In genomic region chr12:72467789-72468188, GRCm38 (mm10) we compare ENCODE assay signal across 22 mouse cellular contexts. TPM values are rescaled to one million over a fixed set of nuclear protein-coding genes. Genes with fewer than 3 reads are reported as not detected.
DNase-seq lines count a peak whose midpoint lies in the region; ATAC-seq and TF ChIP-seq lines count a peak whose summit lies in the region.
"Had no signal": no experiment of that assay in that cellular context is flagged by ENCODE, and none has a peak within 500 bp of the region (broad histone marks: within the 10 kb centered on the region; RNA-seq: fewer than 3 reads in every experiment).

No protein-coding gene starts in this region.

- H3K36me3 ChIP-seq in midbrain, postnatal 0 days (ENCODE audit: insufficient read depth, low read length) = peaks cover 10% of the 10 kb centered on the region
- no peaks in the 10 kb centered on the region for H3K36me3 ChIP-seq in midbrain, embryonic 14.5 days (ENCODE audit: control insufficient read depth, insufficient read depth, low read length)
- no peaks in the 10 kb centered on the region for H3K36me3 ChIP-seq in hindbrain, embryonic 14.5 days (replicated peaks; ENCODE audit: control insufficient read depth, insufficient read depth)
- H3K36me3 ChIP-seq: embryonic facial prominence, embryonic 15.5 days; G1E; liver, embryonic 13.5 days; lung, embryonic 15.5 days; midbrain, embryonic 10.5 days; neural tube, embryonic 12.5 days had no signal

- no peak overlapping the region for H3K27ac ChIP-seq in midbrain, postnatal 0 days (ENCODE audit: low read depth, low read length)
- H3K27ac ChIP-seq in midbrain, embryonic 14.5 days (replicated peaks; ENCODE audit: low read depth, low read length) = no peak overlapping the region
- H3K27ac ChIP-seq in hindbrain, embryonic 14.5 days = no peak overlapping the region
- H3K27ac ChIP-seq: embryonic facial prominence, embryonic 15.5 days; heart, adult 2 months; liver, embryonic 13.5 days; lung, embryonic 15.5 days; midbrain, embryonic 10.5 days; neural tube, embryonic 12.5 days had no signal

- TF ChIP-seq CTCF in midbrain, postnatal 0 days (IDR thresholded peaks at IDR 0.05) = no peak

- peak; percentile 35 for DNase-seq in adrenal gland, postnatal 14 days
- no peak for DNase-seq in adrenal gland, adult 2 months
- peak; percentile 21 for DNase-seq in midbrain, postnatal 0 days (ENCODE audit: low spot score)
- no peak for DNase-seq in midbrain, embryonic 14.5 days
- peak; percentile 81 for DNase-seq in cerebellum, adult 9-11 months
- no peak for DNase-seq in B cell, adult 2 months
- no peak for DNase-seq in hindbrain, embryonic 14.5 days (ENCODE audit: low spot score)
- DNase-seq in kidney, adult 11 months = no peak
- DNase-seq: gastrocnemius, postnatal 10 days; heart, adult 2 months; heart, postnatal 4 days; kidney, adult 18-20 months; kidney, postnatal 14 days; layer of hippocampus, adult 9-11 months; liver, embryonic 13.5 days; lung, postnatal 4 days; thymus, postnatal 4 days had no signal

- no peak overlapping the region for H3K4me3 ChIP-seq in midbrain, postnatal 0 days (ENCODE audit: low read depth, low read length)
- H3K4me3 ChIP-seq in midbrain, embryonic 14.5 days (replicated peaks; ENCODE audit: low read depth, low read length) = no peak overlapping the region
- H3K4me3 ChIP-seq in hindbrain, embryonic 14.5 days (replicated peaks; ENCODE audit: low read length) = no peak overlapping the region
- H3K4me3 ChIP-seq: embryonic facial prominence, embryonic 15.5 days; heart, adult 2 months; liver, embryonic 13.5 days; lung, embryonic 15.5 days; midbrain, embryonic 10.5 days; neural tube, embryonic 12.5 days had no signal

- ATAC-seq in midbrain, postnatal 0 days (ENCODE audit: low FRiP score) = no peak
- ATAC-seq in midbrain, embryonic 14.5 days (ENCODE audit: low FRiP score, low TSS enrichment) = no peak
- no peak for ATAC-seq in hindbrain, embryonic 14.5 days (ENCODE audit: low FRiP score)

- no peak overlapping the region for H3K4me2 ChIP-seq in midbrain, postnatal 0 days (ENCODE audit: low read depth, low read length, poor library complexity, severe bottlenecking)
- H3K4me2 ChIP-seq in midbrain, embryonic 14.5 days (ENCODE audit: low read length) = no peak overlapping the region
- H3K4me2 ChIP-seq in hindbrain, embryonic 14.5 days (replicated peaks) = no peak overlapping the region
- H3K4me2 ChIP-seq: embryonic facial prominence, embryonic 15.5 days; liver, embryonic 13.5 days; lung, embryonic 15.5 days; neural tube, embryonic 12.5 days had no signal

- H3K27me3 ChIP-seq in midbrain, postnatal 0 days (ENCODE audit: insufficient read depth, low read length) = no peaks in the 10 kb centered on the region
- H3K27me3 ChIP-seq in midbrain, embryonic 14.5 days (ENCODE audit: control insufficient read depth, insufficient read depth, low read length) = no peaks in the 10 kb centered on the region
- H3K27me3 ChIP-seq in hindbrain, embryonic 14.5 days (ENCODE audit: control insufficient read depth, insufficient read depth, low read length) = no peaks in the 10 kb centered on the region
- H3K27me3 ChIP-seq: embryonic facial prominence, embryonic 15.5 days; liver, embryonic 13.5 days; lung, embryonic 15.5 days; neural tube, embryonic 12.5 days had no signal

- no peak overlapping the region for H3K9ac ChIP-seq in midbrain, postnatal 0 days (replicated peaks; ENCODE audit: low read length, poor library complexity, severe bottlenecking)
- H3K9ac ChIP-seq in midbrain, embryonic 14.5 days (replicated peaks; ENCODE audit: low read length) = no peak overlapping the region
- H3K9ac ChIP-seq in hindbrain, embryonic 14.5 days = no peak overlapping the region
- H3K9ac ChIP-seq: embryonic facial prominence, embryonic 15.5 days; liver, embryonic 13.5 days; lung, embryonic 15.5 days; neural tube, embryonic 12.5 days had no signal

- no peaks in the 10 kb centered on the region for H3K9me3 ChIP-seq in midbrain, postnatal 0 days (ENCODE audit: low read length)
- H3K9me3 ChIP-seq in midbrain, embryonic 14.5 days (ENCODE audit: control insufficient read depth, low read length) = no peaks in the 10 kb centered on the region
- H3K9me3 ChIP-seq in hindbrain, embryonic 14.5 days (ENCODE audit: control insufficient read depth, low read length) = no peaks in the 10 kb centered on the region
- H3K9me3 ChIP-seq: embryonic facial prominence, embryonic 15.5 days; G1E; liver, embryonic 13.5 days; lung, embryonic 15.5 days; midbrain, embryonic 10.5 days; neural tube, embryonic 12.5 days had no signal

- H3K4me1 ChIP-seq in midbrain, postnatal 0 days (ENCODE audit: insufficient read depth, low read length) = no peaks in the 10 kb centered on the region
- no peaks in the 10 kb centered on the region for H3K4me1 ChIP-seq in midbrain, embryonic 14.5 days (ENCODE audit: control insufficient read depth, insufficient read depth, low read length)
- H3K4me1 ChIP-seq in hindbrain, embryonic 14.5 days (replicated peaks; ENCODE audit: control insufficient read depth, insufficient read depth, low read length) = no peaks in the 10 kb centered on the region
- H3K4me1 ChIP-seq: embryonic facial prominence, embryonic 15.5 days; liver, embryonic 13.5 days; lung, embryonic 15.5 days; midbrain, embryonic 10.5 days; neural tube, embryonic 12.5 days had no signal

- 81% methylated on average over 4 of the region's 4 CpGs for WGBS in midbrain, postnatal 0 days
- 87% methylated on average over 4 of the region's 4 CpGs for WGBS in midbrain, embryonic 14.5 days
- WGBS in hindbrain, embryonic 14.5 days = 91% methylated on average over 4 of the region's 4 CpGs

RNA-seq across cellular contexts. Expression of gene Lrrc9, which starts 26.1 kb away (rescaled TPM):
- total RNA-seq in adrenal gland, postnatal 14 days (2021) = 2.9 and 4.4 TPM in 2 replicates
- total RNA-seq in adrenal gland, adult 2 months (2021) = 1 to 10 TPM; 1.5 to 5.8 TPM
- 0.12 and 0.57 TPM in 2 replicates for polyA plus RNA-seq in adrenal gland, adult 2 months (2012; rRNA removed)
- 3.3 and 6.3 TPM in 2 replicates for total RNA-seq in midbrain, postnatal 0 days (2014; rRNA removed)
- 3.1 and 3.2 TPM in 2 replicates for polyA plus RNA-seq in midbrain, postnatal 0 days (2015; fragmentation: Nextera tagmentation; extraction: Ambion mirVana)
- 5.0 TPM in 2 replicates for polyA plus RNA-seq in midbrain, embryonic 14.5 days (2014; fragmentation: Nextera tagmentation; extraction: Ambion mirVana)
- 4.2 and 4.5 TPM in 2 replicates for polyA plus RNA-seq in hindbrain, embryonic 14.5 days (2014; fragmentation: Nextera tagmentation; extraction: Ambion mirVana)
- polyA plus RNA-seq: G1E had no signal

RNA-seq across cellular contexts. Expression of gene Rtn1, which starts 58.9 kb away (rescaled TPM):
- total RNA-seq in adrenal gland, postnatal 14 days (2021) = 19.1 and 37.3 TPM in 2 replicates
- total RNA-seq in adrenal gland, adult 2 months (2021) = 10 to 100 TPM; 15.0 to 27.1 TPM
- polyA plus RNA-seq in adrenal gland, adult 2 months (2012; rRNA removed) = 12.0 and 18.3 TPM in 2 replicates
- 1,958 and 2,696 TPM in 2 replicates for total RNA-seq in midbrain, postnatal 0 days (2014; rRNA removed)
- 3,970 and 4,135 TPM in 2 replicates for polyA plus RNA-seq in midbrain, postnatal 0 days (2015; fragmentation: Nextera tagmentation; extraction: Ambion mirVana)
- 2,477 and 2,923 TPM in 2 replicates for polyA plus RNA-seq in midbrain, embryonic 14.5 days (2014; fragmentation: Nextera tagmentation; extraction: Ambion mirVana)
- 2,853 and 2,859 TPM in 2 replicates for polyA plus RNA-seq in hindbrain, embryonic 14.5 days (2014; fragmentation: Nextera tagmentation; extraction: Ambion mirVana)
- polyA plus RNA-seq: G1E had no signal

Comparison
In these comparisons a context has a peak if more than half of its experiments do, and no peak if none do; other contexts are left out.
1. DNase-seq: peak in adrenal gland, postnatal 14 days (single experiment), midbrain, postnatal 0 days (single experiment) and cerebellum, adult 9-11 months (single experiment); none in adrenal gland, adult 2 months (single experiment), midbrain, embryonic 14.5 days (single experiment), B cell, adult 2 months (0 of 2), hindbrain, embryonic 14.5 days (single experiment) and kidney, adult 11 months (single experiment).
2. RNA of gene Rtn1, which starts 58.9 kb away (polyA plus RNA-seq): 3,970 to 4,135 TPM in midbrain, postnatal 0 days, 2,853 to 2,859 TPM in hindbrain, embryonic 14.5 days and 2,477 to 2,923 TPM in midbrain, embryonic 14.5 days; 12.0 to 18.3 TPM in adrenal gland, adult 2 months; every median in the first group is over 100 times any median in the second.